Mouse (Mus musculus) heart, postnatal 0 days (tissue): ENCODE measurements at regions not wholly inside any gene's neighbourhood (a gene's known extent, or its start where the extent isn't known, plus 50 kb on each side); places are given as distances from the start of the nearest gene placed in this dataset.

Experiments
- CTCF ChIP-seq: IDR thresholded peaks from 2 replicates; pipeline ENCODE4 v1.5.1; 2016; ENCODE audit warnings: antibody characterized with exemption, control low read depth, low read depth
- EP300 ChIP-seq: IDR thresholded peaks from 2 replicates; pipeline ENCODE4 v1.6.1; 2016; ENCODE audit warnings: antibody characterized with exemption, low read depth

DNA sequence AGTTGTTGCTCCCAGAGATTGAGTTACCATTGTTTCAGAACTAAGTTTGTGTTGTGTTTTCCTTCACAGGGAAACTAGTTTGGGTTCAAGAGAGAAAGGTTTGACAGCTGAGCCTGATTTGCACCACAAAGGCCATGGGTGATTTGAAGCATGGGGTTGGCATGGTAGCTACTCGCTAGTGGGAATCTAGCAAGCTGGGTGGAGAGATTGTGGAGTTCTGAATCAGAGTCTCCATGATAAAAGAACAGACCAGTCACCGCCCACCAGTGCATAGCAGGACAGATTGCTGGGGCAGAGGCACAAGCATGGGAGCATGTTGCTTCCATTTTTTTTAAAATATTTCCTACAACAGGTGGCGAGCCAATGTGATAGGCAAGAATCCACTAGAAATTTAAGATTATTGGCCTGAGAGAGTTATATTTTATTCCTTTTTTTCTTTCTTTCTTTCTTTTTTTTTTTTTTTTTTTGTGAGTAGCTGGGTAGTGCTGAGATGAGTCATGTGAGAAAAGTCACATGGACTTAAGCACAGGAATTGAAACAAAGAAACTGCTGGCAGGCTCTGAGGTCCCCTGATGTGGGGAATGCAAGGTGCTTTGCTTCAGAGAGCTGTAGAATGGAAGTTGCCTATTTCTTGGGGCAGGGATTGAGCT is 367.4 kb upstream of the Marcks start:
- TF ChIP-seq CTCF = no peak
- no peak for TF ChIP-seq EP300
